Comparison of ENCODE assay signal across 8 mouse cellular contexts in genomic region chr12:99392944-99393866, GRCm38 (mm10).
DNase-seq lines count a peak whose midpoint lies in the region; ATAC-seq lines count a peak whose summit lies in the region.

No protein-coding gene starts in this region.

- WGBS in hindbrain, embryonic 12.5 days: under 1% methylated on average over 68 of the region's 71 CpGs

- H3K9me3 ChIP-seq in hindbrain, embryonic 12.5 days (replicated peaks): no peaks in the 10 kb centered on the region

- H3K4me2 ChIP-seq in hindbrain, embryonic 12.5 days (replicated peaks): peak overlapping the region; percentile 70

- H3K4me1 ChIP-seq in hindbrain, embryonic 12.5 days: peaks cover 12% of the 10 kb centered on the region

- ATAC-seq in hindbrain, embryonic 12.5 days (ENCODE audit: low FRiP score): peak; percentile 89

- peak overlapping the region; percentile 91 for H3K4me3 ChIP-seq in hindbrain, embryonic 12.5 days

- peaks cover 8% of the 10 kb centered on the region for H3K36me3 ChIP-seq in hindbrain, embryonic 12.5 days

- H3K27ac ChIP-seq in hindbrain, embryonic 12.5 days: peak overlapping the region; percentile 95

- peak; percentile 95 for DNase-seq in MN1 (ENCODE audit: low spot score)
- DNase-seq in cerebellum, adult 9-11 months: peak; percentile 86
- DNase-seq in frontal cortex, postnatal 10 days (ENCODE audit: low spot score in 2 of 2): peak; percentile 74 to 80
- peak; percentile 67 to 85 for DNase-seq in layer of hippocampus, postnatal 14 days (ENCODE audit: low spot score in 2 of 2)
- DNase-seq in lung, postnatal 14 days: peak; percentile 90
- DNase-seq in ovary, postnatal 36 days (ENCODE audit: low spot score): peak; percentile 91
- peak; percentile 86 for DNase-seq in thymus, postnatal 14 days

- H3K27me3 ChIP-seq in hindbrain, embryonic 12.5 days: no peaks in the 10 kb centered on the region

- H3K9ac ChIP-seq in hindbrain, embryonic 12.5 days: peak overlapping the region; percentile 89

Comparison
In these comparisons a context has a peak if more than half of its experiments do, and no peak if none do; other contexts are left out.
1. Peak in every context shown above with its lines: DNase-seq, ATAC-seq, H3K4me3 ChIP-seq and H3K27ac ChIP-seq.